Mouse (Mus musculus) heart, postnatal 14 days (tissue): Measurements from ENCODE around the gene Prpsap1. TPM values are rescaled to one million over a fixed set of nuclear protein-coding genes. Genes with fewer than 3 reads are reported as not detected.
A peak's percentile ranks its signal among the peaks of the same experiment; 100 is the strongest.

ENCODE experiments used
- DNase-seq, 2 experiments: peaks; one replicate each; pipeline ENCODE4 v3.0.0; 2021 to 2022
- intact Hi-C: fragments of 180-260 bp; cut with DNase I; formaldehyde crosslinking; loops from one replicate; pipeline ENCODE4 v1.15.1; 2025
- total RNA-seq, 2 experiments: library from RNA; stranded (reverse); gene quantifications; 2 replicates each; pipeline ENCODE4 v1.2.3; 2021

Gene Prpsap1
- total RNA-seq, 2 experiments from 2014 or later = 41.5 to 45.4 TPM

DNA sequence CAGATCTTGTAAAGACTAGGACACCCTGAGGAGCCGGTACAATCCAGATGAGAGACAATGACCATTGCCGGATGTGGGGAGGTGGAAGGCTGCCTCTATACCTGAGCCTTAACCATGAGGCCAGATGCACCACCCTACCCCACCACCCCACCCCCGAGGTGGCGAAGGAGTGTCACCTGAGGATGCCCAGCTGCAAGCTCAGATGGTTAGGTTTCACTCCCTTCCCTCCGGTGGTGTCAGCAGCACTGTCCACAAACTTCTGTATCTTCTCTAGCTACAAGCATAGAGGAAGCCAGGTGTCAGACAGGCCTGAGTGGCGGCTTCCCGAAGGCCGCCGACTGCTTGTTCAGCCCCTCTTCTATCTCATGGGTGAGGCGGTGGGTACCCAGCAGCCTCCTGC, 40.1 kb downstream of the Prpsap1 start:
- intact Hi-C loops = no loop called here
- DNase-seq = no peak

DNA sequence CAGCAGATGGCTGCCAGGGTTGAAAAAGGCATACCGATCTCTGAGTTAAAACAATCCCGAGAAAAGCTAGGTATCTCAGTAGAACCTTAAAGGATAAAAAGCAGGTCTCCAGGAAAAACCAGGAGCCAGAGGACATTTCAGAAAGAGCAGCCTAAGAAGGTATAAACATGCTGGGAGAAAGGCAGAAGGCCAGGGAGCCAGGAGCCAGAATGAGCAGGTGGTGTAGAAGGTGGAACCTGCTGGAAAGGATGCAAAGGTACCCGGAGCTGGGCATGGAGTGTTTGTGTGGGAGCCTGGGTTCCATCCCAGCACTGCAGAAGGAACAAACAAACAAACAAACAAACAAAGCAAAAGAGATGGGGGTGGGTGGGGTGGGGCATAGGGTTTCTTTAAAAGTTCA, 44.7 kb downstream of the Prpsap1 start:
- intact Hi-C loops = loop anchor here (5.0 kb wide), 2 partner anchors 62 to 222 kb away; no protein-coding TSS in a partner anchor
- no peak for DNase-seq

DNA sequence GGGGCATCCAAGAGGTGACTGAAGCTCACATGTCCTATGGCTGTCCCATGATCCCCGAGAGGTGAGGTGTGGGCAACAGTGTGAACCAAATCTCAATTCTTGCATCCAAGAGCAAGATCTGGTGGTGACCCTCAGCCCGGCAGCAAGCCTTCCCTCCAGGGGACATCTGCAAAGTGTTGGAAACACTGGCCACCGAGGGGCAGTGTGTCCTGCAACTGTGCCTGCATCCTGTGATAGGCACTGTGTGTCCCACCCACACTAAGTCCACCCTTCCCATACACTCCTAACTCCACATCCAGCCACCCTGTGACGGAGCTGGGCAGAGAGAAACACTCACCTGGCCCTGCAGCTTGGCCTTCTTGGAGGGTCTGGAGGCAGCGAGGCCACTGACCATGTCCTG, 46.2 kb downstream of the Prpsap1 start:
- intact Hi-C loops = loop anchor here (5.0 kb wide), 2 partner anchors 61 to 221 kb away; no protein-coding TSS in a partner anchor
- DNase-seq = no peak

DNA sequence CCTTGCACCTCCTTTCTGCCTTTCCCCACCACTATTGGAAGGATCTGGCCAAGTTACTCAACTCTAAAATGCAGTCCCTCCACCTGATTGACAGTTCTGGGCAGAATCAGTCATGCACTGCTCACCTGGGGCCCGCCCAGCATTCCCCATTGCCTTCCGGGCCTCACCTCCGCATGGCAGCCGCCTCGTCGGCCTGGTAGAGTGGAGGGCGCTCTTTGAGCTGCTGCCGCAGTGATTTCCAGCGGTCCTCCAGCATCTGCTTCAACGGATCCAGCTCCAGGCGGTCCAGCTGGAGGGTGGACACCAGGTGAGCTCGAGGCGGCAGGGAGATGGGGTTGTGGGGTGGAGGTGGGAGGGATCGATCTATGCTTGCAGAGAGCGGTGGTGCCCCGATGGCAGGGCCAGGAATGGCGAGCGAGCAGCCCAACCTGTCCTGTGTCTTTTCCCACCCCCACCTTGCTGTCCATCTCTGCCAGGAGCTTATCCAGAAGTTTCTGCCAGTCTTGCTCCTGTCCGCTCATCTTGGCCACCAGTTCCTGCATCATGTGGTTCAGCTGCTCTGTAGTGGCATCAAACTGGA, 47.6 kb downstream of the Prpsap1 start:
- intact Hi-C loops = loop anchor here (1.0 to 5.0 kb wide), 3 partner anchors 59 to 219 kb away; no protein-coding TSS in a partner anchor
- DNase-seq = no peak

DNA sequence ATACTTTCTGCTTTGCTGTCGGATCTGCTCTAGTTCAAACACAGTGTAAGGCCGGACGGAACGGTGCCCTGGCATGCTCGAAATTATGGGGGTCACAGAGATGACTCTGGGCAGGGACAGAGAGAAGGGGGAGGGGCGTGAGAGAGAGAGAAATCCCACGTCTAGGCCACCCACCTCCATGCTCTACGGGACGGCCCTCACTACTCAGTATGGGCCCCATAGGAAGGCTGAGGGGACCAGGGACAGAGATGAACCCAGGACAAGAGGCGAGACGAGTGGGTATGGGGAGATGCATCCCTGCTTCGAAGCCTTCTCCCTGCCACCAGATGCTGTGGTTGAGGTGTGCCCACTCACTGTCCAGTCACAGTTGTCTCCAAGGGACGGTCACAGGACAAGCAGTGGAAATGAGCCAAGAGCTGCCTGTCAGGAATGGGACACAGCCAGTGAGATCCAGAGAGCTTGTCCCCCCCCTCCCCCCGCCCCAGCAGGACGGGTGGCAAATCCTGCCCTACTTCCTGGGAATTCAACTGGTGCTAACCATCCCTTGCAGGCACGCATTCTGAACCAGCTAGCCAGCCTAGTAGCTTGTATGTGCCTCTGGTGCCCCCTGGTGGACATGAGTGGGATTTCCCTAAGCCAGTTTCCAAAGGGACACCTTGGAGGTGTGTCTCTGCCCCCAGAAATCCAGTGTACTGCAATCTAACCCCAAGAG, 48.2 kb downstream of the Prpsap1 start:
- intact Hi-C loops = loop anchor here (1.0 to 5.0 kb wide), 3 partner anchors 58 to 218 kb away; no protein-coding TSS in a partner anchor
- peak; percentile 91 to 96 for DNase-seq

DNA sequence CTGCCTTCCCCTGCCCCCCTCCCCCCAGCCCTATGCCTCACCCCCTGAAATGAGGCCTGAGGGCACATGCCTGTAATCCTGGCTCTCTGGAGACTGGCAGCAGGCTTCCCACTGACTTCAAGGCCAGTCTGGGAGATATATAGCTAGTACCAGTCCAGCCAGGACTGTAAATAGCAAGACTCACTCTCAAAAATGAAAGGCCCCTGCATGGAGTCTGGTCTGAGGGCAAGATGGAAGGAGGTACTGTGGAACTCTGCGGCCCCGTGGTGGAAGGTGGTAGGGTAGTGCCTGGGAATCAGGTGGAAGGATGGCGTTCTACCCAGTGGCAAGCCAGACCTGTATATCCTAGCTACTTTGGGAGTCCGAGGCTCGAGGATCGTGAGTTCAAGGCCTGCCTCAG, 50.1 kb downstream of the Prpsap1 start:
- DNase-seq = no peak
- intact Hi-C loops = no loop called here

DNA sequence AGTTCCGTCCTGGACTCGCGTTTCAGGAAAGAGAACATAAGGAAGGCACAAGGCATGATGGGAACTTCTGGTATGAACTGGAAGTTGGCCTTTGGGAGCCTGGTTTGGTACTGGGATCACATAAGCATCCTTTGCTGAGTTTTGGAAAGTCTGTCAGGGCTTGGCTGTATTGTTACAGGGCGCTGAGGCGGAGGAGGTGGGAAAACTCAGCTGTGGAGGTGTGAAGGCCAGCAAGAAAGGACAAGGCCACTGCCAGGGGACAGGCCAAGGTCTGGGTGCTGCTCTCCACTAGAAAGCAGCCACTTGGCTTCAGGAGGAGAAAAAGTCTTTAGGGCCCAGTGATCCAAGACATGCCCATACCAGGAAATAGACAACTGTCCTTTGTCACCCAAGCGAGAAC, 50.7 kb downstream of the Prpsap1 start:
- intact Hi-C loops = no loop called here
- no peak for DNase-seq

DNA sequence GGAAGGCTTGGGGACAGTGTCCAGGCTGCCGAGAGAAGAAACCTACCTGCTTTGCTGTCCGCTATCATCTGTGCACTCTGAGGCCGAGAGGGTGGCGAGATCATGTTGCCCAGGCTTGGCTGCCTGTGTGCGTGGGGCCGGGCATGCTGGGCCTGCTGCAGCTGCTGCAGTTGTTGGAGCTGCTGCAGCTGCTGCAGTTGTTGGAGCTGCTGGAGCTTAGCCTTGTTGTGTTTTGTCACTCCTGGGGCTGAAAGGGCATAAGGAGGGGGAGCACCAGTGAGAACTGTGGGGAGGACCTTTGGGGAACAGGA, 51.2 kb downstream of the Prpsap1 start:
- DNase-seq = no peak
- intact Hi-C loops = no loop called here

DNA sequence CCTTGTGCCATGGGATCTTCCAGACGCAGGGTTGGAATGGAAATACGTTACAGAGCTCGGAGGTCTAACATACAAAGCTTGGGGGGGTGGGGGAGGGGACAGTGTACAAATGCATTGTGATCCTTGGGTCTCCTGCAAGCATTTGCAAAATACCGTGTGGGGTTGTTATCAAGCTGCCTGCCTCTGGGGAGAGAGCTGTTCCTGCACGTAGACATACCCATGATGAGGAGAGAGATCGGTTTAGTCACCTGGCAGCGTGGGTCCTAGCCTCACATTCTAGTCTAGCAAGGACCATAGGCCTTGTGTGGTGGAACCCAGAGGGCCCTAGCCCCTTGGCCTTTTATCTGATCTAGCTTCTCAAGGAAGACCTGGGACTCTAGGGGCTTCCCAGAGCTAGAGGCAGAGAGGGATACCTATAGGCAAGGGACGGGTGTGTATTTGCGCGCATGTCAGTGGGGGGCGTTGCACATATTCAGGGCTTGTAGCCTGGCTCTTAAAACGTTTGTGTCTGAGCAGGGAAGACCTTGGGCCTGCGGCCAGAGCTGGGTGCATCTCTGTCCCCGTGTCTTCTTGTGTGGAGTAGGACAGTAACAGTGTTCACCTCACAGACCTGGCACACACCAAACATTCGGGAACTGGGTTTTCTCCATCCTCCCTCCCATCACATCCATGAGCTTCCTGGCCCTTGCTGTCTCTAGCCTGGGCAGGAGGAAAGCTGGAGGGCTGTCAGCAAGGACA, 51.7 kb downstream of the Prpsap1 start:
- DNase-seq = no peak
- intact Hi-C loops = no loop called here

DNA sequence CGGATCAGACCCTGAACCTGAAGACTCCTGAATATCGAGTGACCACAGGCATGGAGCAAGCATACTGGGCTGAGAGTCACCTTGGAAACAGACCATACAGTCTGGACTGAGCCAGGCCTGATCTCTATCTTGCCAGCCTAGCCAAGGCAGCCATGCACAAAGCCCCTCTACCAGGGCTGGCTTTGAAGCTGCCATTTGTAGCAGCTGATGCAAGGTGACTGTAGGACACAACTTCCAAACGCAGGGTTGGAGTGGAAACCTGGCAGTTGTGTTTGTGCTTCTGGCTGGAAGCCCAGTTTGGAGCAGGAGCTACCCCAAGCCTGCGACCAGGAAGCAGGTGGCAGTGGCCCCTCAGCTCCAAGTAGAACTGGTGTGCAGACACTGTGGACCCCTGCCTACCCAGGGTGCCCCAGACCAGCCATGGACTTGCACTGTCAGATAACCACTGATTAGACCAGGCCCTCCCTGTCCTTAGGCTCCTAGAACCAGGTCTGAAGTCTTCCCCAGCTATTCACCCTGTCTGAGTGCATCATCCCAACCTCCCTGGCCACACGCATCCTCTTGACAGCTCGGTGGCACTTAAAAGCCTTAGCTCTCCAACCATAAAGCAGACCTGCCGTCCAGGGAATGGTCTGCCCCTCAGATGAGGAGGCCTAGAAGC, 53.5 kb downstream of the Prpsap1 start:
- peak; percentile 39 to 58 for DNase-seq
- intact Hi-C loops = no loop called here

DNA sequence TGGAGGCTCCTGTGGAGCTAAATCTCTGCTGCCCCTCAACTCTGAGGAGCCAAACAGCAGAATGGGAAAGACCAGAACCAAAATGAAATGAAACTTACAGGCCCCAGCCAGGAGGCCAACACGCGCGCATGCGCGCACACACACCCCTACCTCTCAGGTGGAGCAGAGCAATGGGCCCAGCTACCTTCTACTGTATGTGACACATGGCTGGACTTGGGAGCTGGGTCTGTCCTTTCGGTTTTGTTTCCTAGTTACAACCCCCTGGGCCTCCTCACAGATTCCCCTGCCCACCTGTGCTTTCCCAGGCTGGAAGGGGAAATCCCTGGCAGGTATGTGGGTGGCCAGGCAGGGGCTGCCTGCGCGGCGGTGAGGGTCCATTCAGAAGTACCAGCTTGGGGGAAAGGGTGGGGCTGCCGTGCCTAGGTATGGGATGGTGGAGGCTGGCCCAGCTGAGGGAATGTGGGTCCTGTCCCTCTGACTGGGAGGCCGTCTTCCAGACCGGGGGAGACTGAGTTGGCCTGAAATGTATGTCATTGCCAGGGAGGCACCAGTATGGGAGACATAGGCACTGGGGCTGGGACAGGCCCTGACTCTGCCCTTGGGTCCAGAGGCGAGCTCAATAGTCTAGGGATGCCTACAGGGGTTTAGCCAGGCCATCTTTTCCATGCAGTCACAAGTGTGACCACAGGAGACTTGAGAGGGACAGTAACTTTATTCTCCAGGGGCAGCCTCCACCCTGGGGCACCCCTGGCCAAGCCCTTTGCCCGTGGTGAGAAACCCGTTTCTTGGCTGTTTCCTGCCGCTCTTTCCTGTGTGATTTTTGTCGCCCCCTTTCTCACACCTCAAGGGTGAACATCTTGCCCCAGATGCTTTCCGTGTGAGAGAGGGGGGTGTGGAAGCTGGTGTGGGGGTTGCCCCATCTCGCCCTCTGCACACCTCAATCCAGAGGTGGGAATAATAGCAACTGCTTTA, 54.4 kb downstream of the Prpsap1 start:
- DNase-seq = no peak
- intact Hi-C loops = no loop called here

DNA sequence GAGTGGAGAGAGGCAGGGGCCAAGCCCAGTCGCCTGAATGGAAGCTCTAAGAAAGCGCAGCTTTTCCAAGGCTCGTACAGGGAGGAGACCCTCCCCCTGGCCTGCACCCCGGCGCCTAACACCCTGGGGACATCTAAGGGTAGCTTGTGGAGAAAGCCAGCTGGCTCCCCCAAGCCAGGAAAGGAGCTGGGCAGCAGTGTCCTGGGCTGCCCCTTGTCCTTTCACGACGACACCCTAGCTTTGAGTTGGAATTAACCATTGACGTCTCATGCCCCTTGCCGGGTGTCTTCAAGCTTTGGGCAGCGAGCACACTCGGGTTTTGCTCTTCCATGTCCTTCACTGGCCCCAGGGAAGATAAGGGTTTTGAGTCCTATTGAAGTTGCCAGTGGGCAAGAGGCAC, 56.5 kb downstream of the Prpsap1 start:
- no peak for DNase-seq

DNA sequence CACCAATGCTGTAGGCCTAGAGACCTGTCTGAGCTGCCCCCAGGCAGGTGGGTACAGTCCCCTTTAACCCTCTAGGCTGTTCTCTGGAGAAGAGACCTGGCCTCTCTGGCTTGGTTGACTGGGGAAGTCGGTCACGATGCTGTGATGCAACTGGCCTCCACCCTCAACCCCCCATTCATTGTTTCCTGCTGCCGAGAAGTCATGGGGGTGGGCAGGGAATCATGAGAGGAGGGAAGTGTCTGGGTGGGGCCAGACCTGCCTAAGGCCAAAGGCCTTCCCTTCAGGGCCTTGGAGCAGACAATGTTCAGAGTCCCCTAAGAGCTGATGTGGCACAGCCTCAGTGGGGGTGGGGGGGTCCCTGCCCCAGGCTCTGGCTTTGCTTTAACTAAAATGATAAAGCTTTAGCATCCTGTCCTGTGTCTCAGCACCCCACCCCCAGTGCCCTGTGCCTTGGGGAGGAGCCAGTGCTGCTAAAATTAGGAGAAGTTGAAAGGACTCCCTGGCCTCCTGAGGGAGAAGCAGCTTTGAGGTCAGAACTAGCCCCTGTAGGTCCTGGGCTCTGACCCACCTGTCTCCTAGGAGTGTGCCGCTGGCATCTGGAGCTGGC, 57.2 kb downstream of the Prpsap1 start:
- intact Hi-C loops = no loop called here
- peak; percentile 61 to 63 for DNase-seq

More for the DNA sequence above, 56.5 kb downstream of the Prpsap1 start:
- intact Hi-C loops = no loop called here

DNA sequence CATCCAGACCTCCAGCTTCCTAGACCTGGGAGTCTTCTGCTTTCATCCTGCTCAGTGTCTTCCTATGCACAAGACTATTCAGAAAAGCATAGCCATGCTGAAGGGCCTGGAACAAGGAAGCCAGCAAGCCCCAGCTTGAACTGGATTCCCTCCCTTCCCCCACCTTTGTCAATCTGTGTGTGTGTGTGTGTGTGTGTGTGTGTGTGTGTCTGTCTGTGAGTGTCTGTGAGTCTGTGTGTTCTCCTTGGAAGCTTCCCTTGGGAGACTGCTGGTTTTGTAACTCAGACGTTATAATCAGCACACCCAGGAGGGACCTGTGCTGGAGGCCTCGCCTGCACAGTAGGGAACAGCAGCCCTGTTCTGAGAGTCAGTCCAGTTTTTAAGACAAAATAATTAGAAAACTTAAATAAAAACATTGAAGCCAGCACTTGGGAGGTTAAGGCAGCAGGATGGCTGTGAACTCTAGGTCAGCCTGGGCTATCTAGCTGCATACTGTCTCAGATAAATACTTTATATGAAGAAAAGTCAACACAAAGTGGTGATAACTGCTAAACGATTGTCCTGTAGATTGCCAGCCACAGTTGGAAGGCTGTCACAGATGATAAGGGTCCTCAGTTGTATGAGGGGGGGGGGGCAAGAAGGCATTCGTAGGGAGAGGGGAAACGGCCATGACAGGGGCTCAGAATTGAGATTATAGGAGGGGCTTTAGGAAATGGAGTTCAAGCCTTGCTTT, 57.8 kb downstream of the Prpsap1 start:
- intact Hi-C loops = no loop called here
- no peak for DNase-seq

DNA sequence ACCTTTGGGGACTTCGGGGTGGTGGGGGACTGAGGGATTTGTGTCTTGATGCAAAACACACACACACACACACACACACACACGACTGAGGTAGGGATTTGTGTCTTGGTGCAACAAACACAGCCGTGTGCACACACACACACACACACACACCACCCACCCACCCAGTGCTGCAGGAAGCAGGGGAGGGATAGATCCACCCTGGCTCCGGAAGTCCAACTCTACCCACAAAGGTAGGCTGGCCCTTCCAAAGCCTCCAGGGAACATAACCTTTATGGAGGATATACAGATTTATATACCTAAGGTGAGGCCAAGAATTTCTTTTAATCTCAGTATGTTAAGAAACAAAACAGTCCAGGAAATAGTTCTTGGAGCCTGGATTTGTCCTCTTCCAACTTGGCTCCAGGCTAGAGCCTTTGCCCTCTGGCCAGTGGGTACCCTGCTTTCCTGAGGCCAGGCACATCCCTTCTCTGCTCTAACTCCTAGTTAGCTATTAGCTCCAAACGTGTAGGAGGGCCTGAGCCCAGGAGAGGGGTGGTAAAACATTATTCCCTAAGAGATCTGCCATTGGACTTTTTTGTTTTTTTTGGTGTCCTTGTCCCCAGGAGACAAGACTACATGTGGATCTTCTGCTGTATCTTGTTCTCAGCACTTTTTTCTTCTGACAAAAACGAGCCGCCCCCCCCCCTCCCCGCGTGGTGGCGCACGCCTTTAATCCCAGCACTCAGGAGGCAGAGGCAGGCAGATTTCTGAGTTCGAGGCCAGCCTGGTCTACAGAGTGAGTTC, 58.8 kb downstream of the Prpsap1 start:
- no peak for DNase-seq
- intact Hi-C loops = no loop called here

DNA sequence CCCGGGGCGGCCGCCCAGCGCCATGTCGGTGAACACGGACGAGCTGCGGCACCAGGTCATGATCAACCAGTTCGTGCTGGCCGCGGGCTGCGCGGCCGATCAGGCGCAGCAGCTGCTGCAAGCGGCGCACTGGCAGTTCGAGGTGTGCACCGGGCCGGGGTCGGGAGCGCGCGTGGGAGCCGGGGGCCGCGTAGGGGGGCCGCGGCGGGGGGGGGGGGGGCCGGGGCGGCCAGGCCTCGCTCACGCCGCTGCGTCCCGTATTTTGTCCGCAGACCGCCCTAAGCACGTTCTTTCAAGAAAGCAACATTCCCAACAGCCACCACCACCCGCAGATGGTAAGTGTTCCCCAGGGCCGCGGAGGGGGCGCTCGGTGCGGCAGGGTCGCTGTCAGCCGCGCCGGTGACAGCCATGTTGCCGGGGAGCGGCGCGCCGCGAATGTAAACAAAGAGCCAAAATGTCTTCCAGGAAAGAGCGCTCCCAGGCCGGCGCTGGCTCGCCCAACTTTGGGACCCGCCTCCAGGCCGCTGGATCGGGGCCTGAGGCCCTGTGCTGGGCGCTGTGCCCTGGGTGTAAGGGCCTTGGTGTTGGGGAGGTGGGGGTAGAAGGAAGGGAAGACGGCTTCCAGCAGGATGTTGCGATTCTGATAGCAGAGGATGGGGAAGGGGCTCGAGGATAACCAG, 59.6 kb downstream of the Prpsap1 start:
- intact Hi-C loops = no loop called here
- peak; percentile 84 to 86 for DNase-seq
